Mouse (Mus musculus): ENCODE results near the gene Ppm1k.

DNA sequence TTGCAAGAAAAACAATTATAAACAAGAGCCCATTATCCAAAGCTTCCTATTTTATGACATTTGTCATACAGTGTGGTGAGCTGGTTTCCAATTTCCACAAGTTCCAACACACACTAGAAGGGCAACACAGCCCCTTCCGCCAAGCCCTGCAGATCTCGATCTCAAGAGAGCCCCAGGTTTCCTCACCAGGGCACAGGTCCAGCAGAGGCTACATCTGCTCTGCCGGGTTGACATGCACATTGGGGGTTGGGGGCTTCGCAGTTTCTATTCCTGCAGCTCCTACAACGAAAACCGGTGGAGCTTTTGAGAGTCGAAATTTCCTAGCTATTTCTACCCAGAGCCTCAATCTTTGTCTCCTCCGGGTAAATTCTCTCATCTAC lies 1.0 kb downstream of the Ppm1k start:
- TF ChIP-seq CTCF (IDR thresholded peaks at IDR 0.05; ENCODE audit: low read depth), result no peak
- TF ChIP-seq EP300 (IDR thresholded peaks at IDR 0.05; ENCODE audit: low read depth), result no peak
